Mouse (Mus musculus) ES-Bruce4 (cell line): ENCODE results near the gene Rnf8. TPM values are rescaled to one million over a fixed set of nuclear protein-coding genes. Genes with fewer than 3 reads are reported as not detected.

Source experiments
- H3K27ac ChIP-seq: 2 replicates; pipeline ENCODE4 v1.5.1; 2012; ENCODE audit warnings: low read length, inconsistent platforms; ENCODE audit not compliant: insufficient read depth
- H3K27me3 ChIP-seq: 2 replicates; pipeline ENCODE4 v1.6.1; 2012; ENCODE audit warnings: mild to moderate bottlenecking, low read length, inconsistent platforms; ENCODE audit not compliant: control insufficient read depth, poor library complexity, insufficient read depth, severe bottlenecking
- H3K36me3 ChIP-seq: 2 replicates; pipeline ENCODE4 v1.6.1; 2012; ENCODE audit warnings: inconsistent platforms, mild to moderate bottlenecking, low read length, moderate library complexity; ENCODE audit not compliant: control insufficient read depth, poor library complexity, insufficient read depth, severe bottlenecking
- H3K4me1 ChIP-seq: one replicate; pipeline ENCODE4 v1.8.1; 2011; ENCODE audit warnings: low read length; ENCODE audit not compliant: control insufficient read depth, insufficient read depth
- H3K4me3 ChIP-seq: 2 replicates; pipeline ENCODE4 v1.5.1; 2011; ENCODE audit warnings: low read depth, mild to moderate bottlenecking, low read length
- H3K9ac ChIP-seq: 2 replicates; pipeline ENCODE4 v1.6.1; 2012; ENCODE audit warnings: low read depth, mild to moderate bottlenecking, inconsistent platforms; ENCODE audit not compliant: poor library complexity, severe bottlenecking
- H3K9me3 ChIP-seq: replicated peaks from 2 replicates; pipeline ENCODE4 v1.6.1; 2012; ENCODE audit warnings: mild to moderate bottlenecking, low read length, inconsistent platforms; ENCODE audit not compliant: control insufficient read depth, poor library complexity, insufficient read depth, severe bottlenecking
- CTCF ChIP-seq: IDR thresholded peaks from one replicate; pipeline ENCODE4 v1.8.1; 2011; ENCODE audit warnings: low read depth, low read length
- EP300 ChIP-seq: IDR thresholded peaks from 2 replicates; pipeline ENCODE4 v1.6.1; 2011; ENCODE audit warnings: low read depth, low read length; ENCODE audit not compliant: insufficient read depth
- POLR2A ChIP-seq: IDR thresholded peaks from one replicate; pipeline ENCODE4 v1.8.1; 2011; ENCODE audit warnings: low read length; ENCODE audit not compliant: insufficient read depth
- polyA plus RNA-seq: library from polyadenylated mRNA; stranded (reverse); fragments of >200 nt; gene quantifications from 2 replicates; pipeline ENCODE4 v1.2.4, GENCODE M21; 2011; ENCODE audit warnings: low read depth; ENCODE audit not compliant: missing spikeins, insufficient read depth, insufficient read length

Rnf8 gene
- polyA plus RNA-seq, 1 experiment, result 37.5 TPM

GRCm38 (mm10) chr17:29684275-29684674 is 69.7 kb downstream of the Rnf8 start:
- H3K27me3 ChIP-seq, result no peaks in the 10 kb centered on the region
- H3K27ac ChIP-seq, result no peak overlapping the region
- TF ChIP-seq CTCF (no peak), EP300 (no peak), POLR2A (no peak)
- no peak overlapping the region for H3K9ac ChIP-seq
- H3K36me3 ChIP-seq, result peaks cover 27% of the 10 kb centered on the region
- H3K4me3 ChIP-seq, result no peak overlapping the region
- no peaks in the 10 kb centered on the region for H3K9me3 ChIP-seq
- no peaks in the 10 kb centered on the region for H3K4me1 ChIP-seq

DNA sequence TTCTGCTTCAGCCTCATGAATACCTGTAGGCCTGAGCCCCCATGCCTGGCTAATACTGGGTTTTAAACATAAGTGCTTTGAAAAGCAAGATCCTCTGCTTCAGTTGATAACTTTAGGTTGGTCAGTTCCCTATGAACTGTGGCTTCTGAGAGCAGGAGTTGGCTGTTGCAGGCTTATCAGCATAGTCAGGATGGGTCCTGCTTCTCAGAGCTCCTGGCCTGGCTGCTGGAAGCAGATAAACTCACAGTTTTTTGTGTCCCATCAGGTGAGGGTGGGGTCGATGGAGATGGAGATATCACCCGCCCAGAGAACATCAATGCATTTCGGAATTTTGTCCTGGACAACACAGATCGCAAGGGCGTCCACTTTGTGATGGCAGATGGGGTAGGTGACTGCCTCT is 72.2 kb downstream of the Rnf8 start:
- no peak overlapping the region for H3K27ac ChIP-seq
- no peaks in the 10 kb centered on the region for H3K9me3 ChIP-seq
- H3K27me3 ChIP-seq, result no peaks in the 10 kb centered on the region
- peaks cover 30% of the 10 kb centered on the region for H3K36me3 ChIP-seq
- no peak overlapping the region for H3K9ac ChIP-seq
- no peak overlapping the region for H3K4me3 ChIP-seq
- TF ChIP-seq CTCF, result no peak
- TF ChIP-seq POLR2A, result no peak
- no peak for TF ChIP-seq EP300
- no peaks in the 10 kb centered on the region for H3K4me1 ChIP-seq

GRCm38 (mm10) chr17:29687373-29687772 is 72.8 kb downstream of the Rnf8 start:
- peaks cover 24% of the 10 kb centered on the region for H3K36me3 ChIP-seq
- no peak overlapping the region for H3K27ac ChIP-seq
- no peak overlapping the region for H3K9ac ChIP-seq
- no peaks in the 10 kb centered on the region for H3K9me3 ChIP-seq
- no peaks in the 10 kb centered on the region for H3K4me1 ChIP-seq
- H3K27me3 ChIP-seq, result no peaks in the 10 kb centered on the region
- no peak overlapping the region for H3K4me3 ChIP-seq
- TF ChIP-seq EP300 (no peak), POLR2A (no peak), CTCF (no peak)

DNA sequence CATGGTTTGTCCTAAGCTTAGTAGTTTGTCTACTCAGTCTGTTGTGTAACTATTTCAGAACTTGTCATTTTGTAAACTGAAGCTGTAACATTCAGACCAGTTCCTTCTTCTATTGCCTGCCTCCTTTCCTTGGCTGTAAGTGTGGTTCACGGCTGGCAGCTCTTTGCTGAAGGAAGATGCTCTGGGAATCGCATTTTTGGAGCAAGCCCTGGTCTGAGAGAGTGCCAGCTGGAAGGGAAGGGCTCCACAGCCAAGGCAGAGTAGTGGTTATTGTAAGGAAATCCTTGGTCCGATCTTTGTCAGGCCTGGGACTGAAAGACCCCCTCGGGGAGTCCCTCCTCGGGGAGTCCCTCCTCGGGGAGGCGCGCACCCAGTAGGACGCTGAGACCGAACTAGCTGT is 74.0 kb downstream of the Rnf8 start:
- TF ChIP-seq POLR2A (no peak), CTCF (no peak), EP300 (no peak)
- H3K36me3 ChIP-seq, result peaks cover 17% of the 10 kb centered on the region
- H3K4me1 ChIP-seq, result no peaks in the 10 kb centered on the region
- H3K27me3 ChIP-seq, result no peaks in the 10 kb centered on the region
- no peaks in the 10 kb centered on the region for H3K9me3 ChIP-seq
- H3K4me3 ChIP-seq, result no peak overlapping the region
- H3K27ac ChIP-seq, result no peak overlapping the region
- H3K9ac ChIP-seq, result no peak overlapping the region

- H3K9ac ChIP-seq, result no peak overlapping the region
- no peak for TF ChIP-seq CTCF
- no peak for TF ChIP-seq EP300
- TF ChIP-seq POLR2A, result no peak
Measured at GRCm38 (mm10) chr17:29690257-29690656, 75.7 kb downstream of the Rnf8 start.

DNA sequence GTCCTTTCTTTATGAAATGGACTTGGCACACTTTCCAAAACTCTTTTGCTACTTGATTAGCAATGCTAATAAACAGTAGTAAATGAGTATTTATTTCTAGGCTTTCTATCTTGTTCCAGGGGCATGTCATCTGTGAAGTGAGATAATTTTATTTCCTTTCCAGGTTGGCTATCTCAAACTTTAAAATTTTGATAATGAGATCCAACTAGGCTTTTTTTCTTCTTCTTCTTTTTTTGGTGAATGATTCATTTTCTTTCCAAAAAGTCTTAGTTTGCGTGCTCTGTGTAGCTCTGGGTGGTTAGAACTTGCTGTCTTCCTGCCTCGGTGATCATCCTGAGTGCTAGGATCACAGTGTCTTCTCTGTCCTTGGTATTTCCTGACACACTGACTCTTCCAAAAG is 78.2 kb downstream of the Rnf8 start:
- Histone ChIP-seq H3K4me1 (no peaks in the 10 kb centered on the region), H3K27ac (no peak overlapping the region), H3K36me3 (peaks cover 22% of the 10 kb centered on the region), H3K4me3 (no peak overlapping the region), H3K27me3 (no peaks in the 10 kb centered on the region), H3K9me3 (no peaks in the 10 kb centered on the region), H3K9ac (no peak overlapping the region)
- TF ChIP-seq CTCF, result no peak
- no peak for TF ChIP-seq POLR2A
- TF ChIP-seq EP300, result no peak

More at GRCm38 (mm10) chr17:29690257-29690656, 75.7 kb downstream of the Rnf8 start:
- Histone ChIP-seq H3K27ac (no peak overlapping the region), H3K9me3 (no peaks in the 10 kb centered on the region), H3K36me3 (peaks cover 18% of the 10 kb centered on the region), H3K4me1 (no peaks in the 10 kb centered on the region), H3K4me3 (no peak overlapping the region), H3K27me3 (no peaks in the 10 kb centered on the region)
